Mouse (Mus musculus) lung, embryonic 14.5 days (tissue): Measurements from ENCODE around the gene Gm5901. TPM values are rescaled to one million over a fixed set of nuclear protein-coding genes. Genes with fewer than 3 reads are reported as not detected.
A peak's percentile ranks its signal among the peaks of the same experiment; 100 is the strongest.
"Not testable (repeated sequence)": the region's sequence is repeated elsewhere in the genome, so short reads cannot be mapped to it uniquely, and the experiment has no call there.

ENCODE experiments used
- ATAC-seq: fragments of 200-750 bp; cut with Nextera tagmentation; 2 replicates; pipeline ENCODE4 v1.8.0; 2017; ENCODE audit warnings: mild to moderate bottlenecking, moderate TSS enrichment, moderate library complexity; ENCODE audit not compliant: insufficient read depth
- DNase-seq: peaks from one replicate; pipeline ENCODE4 v3.0.0-alpha.2; 2015
- H3K27ac ChIP-seq: fragments of 300-500 bp; sonication (generic); 2 replicates; pipeline ENCODE4 v1.5.1; 2014; ENCODE audit warnings: low read depth, mild to moderate bottlenecking, moderate library complexity
- H3K27me3 ChIP-seq: fragments of 300-500 bp; sonication (generic); 2 replicates; pipeline ENCODE4 v1.6.1; 2014; ENCODE audit warnings: low read length, control low read depth; ENCODE audit not compliant: insufficient read depth
- H3K36me3 ChIP-seq: fragments of 300-500 bp; sonication (generic); 2 replicates; pipeline ENCODE4 v1.6.1; 2014; ENCODE audit warnings: control low read depth; ENCODE audit not compliant: insufficient read depth
- H3K4me1 ChIP-seq: fragments of 300-500 bp; sonication (generic); 2 replicates; pipeline ENCODE4 v1.6.1; 2014; ENCODE audit warnings: antibody characterized with exemption, control low read depth; ENCODE audit not compliant: insufficient read depth
- H3K4me2 ChIP-seq: fragments of 300-500 bp; sonication (generic); 2 replicates; pipeline ENCODE4 v1.6.1; 2014; ENCODE audit warnings: mild to moderate bottlenecking
- H3K4me3 ChIP-seq: fragments of 300-500 bp; sonication (generic); 2 replicates; pipeline ENCODE4 v1.5.1; 2014; ENCODE audit warnings: low read depth, low read length
- H3K9ac ChIP-seq: fragments of 300-500 bp; sonication (generic); 2 replicates; pipeline ENCODE4 v1.6.1; 2014
- H3K9me3 ChIP-seq: fragments of 300-500 bp; sonication (generic); 2 replicates; pipeline ENCODE4 v1.6.1; 2016; ENCODE audit warnings: low read depth, low read length, control low read depth
- CTCF ChIP-seq: IDR thresholded peaks from 2 replicates; pipeline ENCODE4 v1.5.1; 2016; ENCODE audit warnings: antibody characterized with exemption, low read depth
- WGBS: fragments of 180-500 bp; shearing (Covaris S2); extraction: QIAGEN DNeasy Blood & Tissue Kit; methylation state at CpG from one replicate; pipeline ENCODE4 v1.1.7; 2014; 5-methylcytosine and 5-hydroxymethylcytosine counted together
- polyA plus RNA-seq: library from polyadenylated mRNA; unstranded; fragments of >200 nt; fragmentation: Nextera tagmentation; extraction: Ambion mirVana; gene quantifications from 2 replicates; pipeline ENCODE4 v1.2.1, GENCODE M21; 2014

Gene Gm5901
- polyA plus RNA-seq, 1 experiment from 2014 or later, result not detected

DNA sequence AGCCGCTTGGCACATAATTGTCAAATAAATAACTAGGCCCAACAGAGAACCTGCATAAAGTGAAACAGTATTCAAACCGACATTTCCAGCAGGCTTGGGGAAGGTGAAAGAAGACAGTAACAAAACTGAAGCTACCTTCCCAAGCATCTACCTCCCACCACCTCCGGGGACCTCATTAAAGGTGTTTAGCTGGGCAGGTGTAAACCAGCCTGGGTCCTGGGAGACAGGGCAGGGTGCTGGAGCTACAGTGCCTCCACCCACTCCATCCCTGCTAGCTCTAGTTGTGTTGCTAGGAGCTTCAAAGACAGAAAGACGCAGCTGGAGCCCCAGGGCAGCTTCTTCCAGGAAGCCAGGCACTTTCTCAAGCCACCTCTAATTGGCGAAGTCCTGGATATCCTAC lies 29.4 kb downstream of the Gm5901 start, which contains the start of gene Cnga4:
Gene Cnga4, plus strand, starts transcription at position 301 of the 400 bp plus-strand sequence.
- no peak within 1 kb of the TSS for H3K27ac ChIP-seq
- DNase-seq, result no peak
- whole genome bisulfite sequencing, result 63% methylated on average over 5 of the region's 5 CpGs
- no peak within 1 kb of the TSS for H3K4me3 ChIP-seq
- ATAC-seq, result no peak
- H3K9ac ChIP-seq, result no peak within 1 kb of the TSS
- H3K36me3 ChIP-seq, result no peaks in the 10 kb centered on the region
- no peak within 1 kb of the TSS for H3K4me2 ChIP-seq
- H3K9me3 ChIP-seq, result no peaks in the 10 kb centered on the region
- TF ChIP-seq CTCF, result no peak
- no peaks in the 10 kb centered on the region for H3K27me3 ChIP-seq
- H3K4me1 ChIP-seq, result no peaks in the 10 kb centered on the region

DNA sequence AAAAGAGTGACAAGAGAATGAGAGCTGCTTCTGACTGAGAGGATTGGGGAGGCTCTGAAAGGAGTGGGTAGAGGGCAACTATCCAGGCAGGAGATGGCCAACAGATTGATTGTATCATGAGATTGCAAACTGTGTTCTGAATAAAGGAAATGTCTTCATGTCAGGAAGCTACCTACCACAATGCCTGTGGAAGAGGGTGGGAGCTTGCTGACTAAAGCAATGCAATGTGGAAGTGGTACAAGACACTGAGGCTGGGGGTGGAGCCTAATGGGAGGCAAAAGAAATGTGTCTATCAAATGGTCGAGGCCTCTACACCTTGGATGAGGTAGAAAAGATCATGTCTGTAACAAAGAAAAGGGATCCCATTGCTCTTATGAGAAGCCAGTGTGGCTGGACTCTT lies 31.5 kb downstream of the Gm5901 start:
- DNase-seq (no peak), ATAC-seq (no peak)
- Histone ChIP-seq H3K4me1 (no peaks in the 10 kb centered on the region), H3K9me3 (no peaks in the 10 kb centered on the region), H3K27ac (no peak overlapping the region), H3K9ac (no peak overlapping the region), H3K4me3 (no peak overlapping the region), H3K36me3 (no peaks in the 10 kb centered on the region), H3K27me3 (no peaks in the 10 kb centered on the region), H3K4me2 (no peak overlapping the region)
- WGBS, result 56% methylated on average over 1 of the region's 1 CpGs
- TF ChIP-seq CTCF, result no peak

DNA sequence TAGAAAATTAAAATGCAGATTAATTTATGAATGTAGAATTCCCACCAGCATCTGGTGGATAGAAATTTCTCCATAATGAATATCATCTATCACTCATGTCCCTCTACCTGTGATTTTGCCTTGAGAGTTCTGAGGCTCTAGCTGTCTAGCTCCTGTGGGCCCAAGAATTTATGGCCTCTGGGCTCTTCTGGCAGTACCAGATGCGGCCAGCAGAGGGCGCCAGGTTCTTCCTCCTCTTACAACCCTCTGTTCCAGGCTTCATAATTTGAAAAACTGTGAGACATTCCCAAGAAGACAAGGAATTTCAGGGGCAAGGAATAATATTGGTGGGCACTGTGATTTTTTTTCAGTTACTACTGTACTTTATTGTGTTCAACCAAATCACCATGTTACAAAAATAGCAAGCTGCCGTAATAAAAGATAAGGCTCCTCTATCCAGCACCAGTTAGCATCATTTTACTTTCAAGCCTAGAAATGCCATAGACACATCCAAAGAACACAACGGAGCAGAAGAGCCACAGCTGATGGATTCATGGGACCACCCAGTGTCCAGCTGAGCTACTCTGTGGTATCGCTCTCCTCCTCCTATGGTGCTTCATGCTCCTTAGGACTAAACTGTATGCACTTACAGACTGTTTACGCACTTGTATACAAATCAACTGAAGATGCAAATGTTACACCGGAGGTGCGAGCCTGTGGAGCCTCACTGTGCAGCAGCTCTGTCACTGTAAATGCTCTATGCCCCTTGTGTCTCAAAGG lies 37.2 kb downstream of the Gm5901 start:
- H3K9ac ChIP-seq, H3K4me2 ChIP-seq, H3K27me3 ChIP-seq, H3K4me3 ChIP-seq, H3K9me3 ChIP-seq, H3K27ac ChIP-seq, H3K36me3 ChIP-seq, H3K4me1 ChIP-seq: not testable (repeated sequence)
- WGBS, result 49% methylated on average over 8 of the region's 8 CpGs
- TF ChIP-seq CTCF, result peak; percentile 89
- peak; percentile 73 for ATAC-seq
- DNase-seq, result peak; percentile 84

DNA sequence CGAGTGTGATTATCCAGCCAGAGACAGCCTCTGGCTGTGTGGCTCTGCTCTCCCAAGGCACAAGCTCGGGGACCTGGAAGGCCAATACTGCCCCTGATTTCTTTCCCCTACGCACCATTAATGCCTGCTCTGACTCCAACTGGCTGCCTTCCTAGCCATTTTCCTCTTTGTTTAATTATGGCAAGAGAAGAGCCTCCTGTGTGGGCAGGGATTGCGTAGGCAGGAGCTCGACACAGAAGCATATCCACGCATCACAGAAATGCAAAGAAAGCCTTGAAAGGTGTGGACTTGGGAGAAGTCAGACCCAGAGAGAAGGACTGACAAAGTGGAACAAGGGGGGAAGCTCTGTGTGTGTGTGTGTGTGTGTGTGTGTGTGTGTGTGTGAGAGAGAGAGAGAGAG lies 39.5 kb downstream of the Gm5901 start:
- Histone ChIP-seq H3K36me3 (no peaks in the 10 kb centered on the region), H3K4me3 (no peak overlapping the region), H3K4me2 (no peak overlapping the region), H3K27ac (no peak overlapping the region), H3K9ac (no peak overlapping the region), H3K9me3 (no peaks in the 10 kb centered on the region), H3K4me1 (no peaks in the 10 kb centered on the region), H3K27me3 (no peaks in the 10 kb centered on the region)
- ATAC-seq (no peak), DNase-seq (no peak)
- no peak for TF ChIP-seq CTCF
- WGBS, result 55% methylated on average over 6 of the region's 6 CpGs

DNA sequence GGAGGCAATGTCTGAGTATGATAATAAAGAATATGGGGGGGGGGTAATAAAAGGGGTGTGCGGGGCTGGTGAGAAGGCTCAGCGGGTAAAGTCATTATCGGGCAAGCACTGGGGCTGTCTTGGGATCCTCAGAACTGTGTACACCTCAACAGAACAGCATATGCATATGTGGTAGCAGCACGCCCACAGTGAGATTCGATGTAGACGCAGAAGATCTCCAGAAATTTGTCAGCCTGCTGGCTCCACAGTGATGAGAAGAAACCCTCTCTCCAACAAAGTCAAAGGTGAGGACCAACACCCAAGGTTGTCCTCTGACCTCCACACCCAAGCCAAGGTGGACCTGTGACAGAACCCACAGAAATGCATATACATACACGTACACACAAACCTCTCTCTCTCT lies 41.7 kb downstream of the Gm5901 start:
- H3K9ac ChIP-seq, result no peak overlapping the region
- H3K36me3 ChIP-seq, result no peaks in the 10 kb centered on the region
- H3K27me3 ChIP-seq, result no peaks in the 10 kb centered on the region
- no peak overlapping the region for H3K4me2 ChIP-seq
- no peaks in the 10 kb centered on the region for H3K4me1 ChIP-seq
- 81% methylated on average over 7 of the region's 7 CpGs for WGBS
- DNase-seq (no peak), ATAC-seq (no peak)
- no peak overlapping the region for H3K4me3 ChIP-seq
- H3K9me3 ChIP-seq, result no peaks in the 10 kb centered on the region
- no peak overlapping the region for H3K27ac ChIP-seq
- no peak for TF ChIP-seq CTCF

DNA sequence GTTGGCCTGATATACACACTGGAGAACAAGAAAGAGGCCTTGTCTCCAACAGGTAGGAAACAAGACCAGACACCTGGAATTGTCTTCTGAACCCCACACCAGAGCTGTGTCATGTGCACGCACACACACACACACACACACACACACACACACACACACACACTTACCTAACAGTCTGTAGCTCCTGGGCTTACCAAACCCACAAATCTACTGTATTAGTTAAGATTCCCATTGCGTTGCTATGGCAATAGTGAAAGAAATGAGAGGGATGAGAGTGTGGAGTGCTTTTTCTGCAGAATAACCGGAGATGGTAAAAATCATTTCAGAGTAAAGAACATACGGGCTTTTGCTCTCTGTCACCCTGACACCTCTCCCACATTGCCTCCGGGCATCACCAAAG lies 43.3 kb downstream of the Gm5901 start:
- TF ChIP-seq CTCF, result no peak
- WGBS, result 81% methylated on average over 5 of the region's 5 CpGs
- H3K4me3 ChIP-seq, result no peak overlapping the region
- no peaks in the 10 kb centered on the region for H3K9me3 ChIP-seq
- DNase-seq (no peak), ATAC-seq (no peak)
- H3K27me3 ChIP-seq, result no peaks in the 10 kb centered on the region
- no peak overlapping the region for H3K4me2 ChIP-seq
- H3K27ac ChIP-seq, result no peak overlapping the region
- no peak overlapping the region for H3K9ac ChIP-seq
- no peaks in the 10 kb centered on the region for H3K4me1 ChIP-seq
- H3K36me3 ChIP-seq, result no peaks in the 10 kb centered on the region

DNA sequence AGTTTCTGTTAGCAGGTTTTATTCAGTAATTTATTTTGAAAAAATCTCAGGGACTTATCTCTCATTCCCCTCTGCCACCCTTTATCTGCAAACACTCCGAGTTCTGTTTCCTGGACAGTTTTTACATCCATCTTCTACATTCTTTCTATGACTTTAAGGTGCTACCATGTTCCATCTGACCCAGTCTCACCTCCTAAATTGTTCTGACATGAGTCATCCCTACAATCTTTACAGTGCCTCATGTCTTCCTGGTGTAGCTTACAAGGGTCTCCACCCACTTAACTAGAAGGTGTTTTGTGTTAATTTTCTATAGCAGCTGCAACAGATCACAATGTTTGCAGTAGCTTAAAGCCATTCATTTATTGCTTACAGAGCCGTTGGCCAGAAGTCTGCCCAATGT lies 46.1 kb downstream of the Gm5901 start:
- DNase-seq (no peak), ATAC-seq (no peak)
- 16% methylated on average over 2 of the region's 2 CpGs for WGBS

More for the DNA sequence above, 46.1 kb downstream of the Gm5901 start:
- Histone ChIP-seq H3K9me3 (no peaks in the 10 kb centered on the region), H3K27ac (no peak overlapping the region), H3K4me3 (no peak overlapping the region), H3K27me3 (peaks cover 18% of the 10 kb centered on the region), H3K9ac (no peak overlapping the region), H3K36me3 (no peaks in the 10 kb centered on the region), H3K4me1 (no peaks in the 10 kb centered on the region), H3K4me2 (no peak overlapping the region)
- TF ChIP-seq CTCF, result no peak
